Mouse (Mus musculus) adrenal gland, postnatal 4 days (tissue): ENCODE measurements around the gene Dlx4. TPM values are rescaled to one million over a fixed set of nuclear protein-coding genes. Genes with fewer than 3 reads are reported as not detected.

Experiments used
- DNase-seq, 2 experiments: peaks; one replicate each; pipeline ENCODE4 v3.0.0; 2021 to 2022; ENCODE audit warnings: low spot score in 2 of 2, mixed read lengths in 2 of 2
- total RNA-seq, 2 experiments: library from RNA; stranded (reverse); gene quantifications; 2 replicates each; pipeline ENCODE4 v1.2.3; 2021

Gene Dlx4
- total RNA-seq, 2 experiments from 2014 or later: 0.31 to 0.53 TPM

GRCm38 (mm10) chr11:95105274-95105874, 40.7 kb downstream of the Dlx4 start:
- DNase-seq: no peak

- no peak for DNase-seq
Measured at GRCm38 (mm10) chr11:95104266-95104665, 41.8 kb downstream of the Dlx4 start.

GRCm38 (mm10) chr11:95102161-95102904, 43.7 kb downstream of the Dlx4 start:
- DNase-seq: no peak

- DNase-seq: no peak
Measured at GRCm38 (mm10) chr11:95101071-95101788, 44.8 kb downstream of the Dlx4 start.

GRCm38 (mm10) chr11:95100393-95100792, 45.7 kb downstream of the Dlx4 start:
- DNase-seq: no peak

GRCm38 (mm10) chr11:95098346-95099095, 47.5 kb downstream of the Dlx4 start:
- no peak for DNase-seq

GRCm38 (mm10) chr11:95097889-95098288, 48.2 kb downstream of the Dlx4 start:
- DNase-seq: no peak

GRCm38 (mm10) chr11:95096608-95097373, 49.3 kb downstream of the Dlx4 start:
- DNase-seq: no peak

- DNase-seq: no peak
Measured at GRCm38 (mm10) chr11:95095596-95095995, 50.5 kb downstream of the Dlx4 start.

GRCm38 (mm10) chr11:95093077-95093476, 53.0 kb downstream of the Dlx4 start:
- DNase-seq: no peak

Other genes starting within 250 kb of the Dlx4 start
- 1,000 to 10,000 TPM in 1 of 2 experiments, 100 to 1,000 TPM in 1; 890 to 1,096 TPM for gene Col1a1, start 210.0 kb downstream of the Dlx4 start, total RNA-seq
- not detected for gene Hils1, start 178.7 kb downstream of the Dlx4 start, total RNA-seq
- 1 to 10 TPM; 2.8 to 3.9 TPM for gene Sgca, start 169.9 kb downstream of the Dlx4 start, total RNA-seq
- gene Ppp1r9b, start 155.2 kb downstream of the Dlx4 start, total RNA-seq: 100 to 1,000 TPM; 108 to 113 TPM
- 10 to 100 TPM; 16.2 to 22.5 TPM for gene Samd14, start 136.4 kb downstream of the Dlx4 start, total RNA-seq
- 10 to 100 TPM; 59.8 to 69.3 TPM for gene Pdk2, start 104.9 kb downstream of the Dlx4 start, total RNA-seq
- gene Itga3, start 69.5 kb downstream of the Dlx4 start, total RNA-seq: 10 to 100 TPM; 28.9 to 37.0 TPM
- under 1 TPM in 1 of 2 experiments, not detected in 1; 0.17 TPM for gene Dlx3, start 26.1 kb downstream of the Dlx4 start, total RNA-seq
- under 1 TPM in 1 of 2 experiments, not detected in 1; 0.22 TPM for gene Tac4, start 115.3 kb upstream of the Dlx4 start, total RNA-seq
- gene Kat7, start 164.0 kb upstream of the Dlx4 start, total RNA-seq: 10 to 100 TPM; 77.8 to 80.3 TPM
- gene Fam117a, start 190.8 kb upstream of the Dlx4 start, total RNA-seq: 10 to 100 TPM; 21.9 to 27.8 TPM
- 10 to 100 TPM; 64.7 to 71.1 TPM for gene Slc35b1, start 238.4 kb upstream of the Dlx4 start, total RNA-seq